11 mouse cellular contexts compared by ENCODE assay signal in genomic region chrX:77533922-77534321, GRCm38 (mm10). TPM values are rescaled to one million over a fixed set of nuclear protein-coding genes. Genes with fewer than 3 reads are reported as not detected.
A peak's percentile ranks its signal among the peaks of the same experiment; 100 is the strongest.
DNase-seq lines count a peak whose midpoint lies in the region; ATAC-seq lines count a peak whose summit lies in the region.
"Had no signal": no experiment of that assay in that cellular context is flagged by ENCODE, and none has a peak within 500 bp of the region (broad histone marks: within the 10 kb centered on the region; RNA-seq: fewer than 3 reads in every experiment).

No protein-coding gene starts in this region.

- H3K27ac ChIP-seq in kidney, embryonic 16.5 days (ENCODE audit: low read length) = no peak overlapping the region
- H3K27ac ChIP-seq: macrophage had no signal

- no peaks in the 10 kb centered on the region for H3K27me3 ChIP-seq in kidney, embryonic 16.5 days (ENCODE audit: insufficient read depth, low read length)

- no peaks in the 10 kb centered on the region for H3K4me1 ChIP-seq in kidney, embryonic 16.5 days (ENCODE audit: insufficient read depth, low read length)

- H3K4me3 ChIP-seq in kidney, embryonic 16.5 days (ENCODE audit: low read length) = no peak overlapping the region

- DNase-seq in kidney, adult 11 months = peak; percentile 31
- DNase-seq in 416B (ENCODE audit: low read depth) = peak; percentile 63
- DNase-seq in brain, adult 2 months (ENCODE audit: low read depth, low spot score) = peak; percentile 44
- DNase-seq in heart, postnatal 25 days (ENCODE audit: low spot score) = peak; percentile 42
- no peak for DNase-seq in cerebellum, postnatal 36 days
- DNase-seq in urinary bladder, postnatal 4 days (ENCODE audit: low spot score in 2 of 2) = no peak
- no peak for DNase-seq in left cerebral cortex, postnatal 14 days (ENCODE audit: low spot score in 2 of 2)
- DNase-seq: right cerebral cortex, postnatal 14 days had no signal

- H3K36me3 ChIP-seq in kidney, embryonic 16.5 days (ENCODE audit: insufficient read depth, low read length) = no peaks in the 10 kb centered on the region

- H3K4me2 ChIP-seq in kidney, embryonic 16.5 days (replicated peaks; ENCODE audit: low read depth, low read length) = no peak overlapping the region

- intact Hi-C loops in heart, postnatal 25 days (cut with DNase I) = no loop called here
- intact Hi-C loops in left cerebral cortex, postnatal 14 days (cut with DNase I) = no loop called here

- no peaks in the 10 kb centered on the region for H3K9me3 ChIP-seq in kidney, embryonic 16.5 days (ENCODE audit: low read length)

- H3K9ac ChIP-seq in kidney, embryonic 16.5 days (replicated peaks; ENCODE audit: low read length) = no peak overlapping the region

- ATAC-seq in kidney, embryonic 16.5 days (ENCODE audit: low FRiP score, low TSS enrichment) = no peak
- ATAC-seq: intestine, postnatal 0 days had no signal

- WGBS in kidney, embryonic 16.5 days = 55% methylated on average over 2 of the region's 2 CpGs

RNA-seq across cellular contexts. Expression of gene Tbl1x, which starts 23.1 kb away (rescaled TPM):
- 79.6 and 80.0 TPM in 2 replicates for polyA plus RNA-seq in kidney, embryonic 16.5 days (2015; fragmentation: Nextera tagmentation; extraction: Ambion mirVana)
- total RNA-seq in heart, postnatal 25 days (2021) = 10 to 100 TPM; 30.7 to 34.4 TPM
- 10 to 100 TPM; 50.2 to 51.0 TPM for total RNA-seq in left cerebral cortex, postnatal 14 days (2021)

Comparison
In these comparisons a context has a peak if more than half of its experiments do, and no peak if none do; other contexts are left out.
1. DNase-seq: peak in kidney, adult 11 months (single experiment), 416B (single experiment), brain, adult 2 months (single experiment) and heart, postnatal 25 days (single experiment); none in cerebellum, postnatal 36 days (0 of 2), urinary bladder, postnatal 4 days (0 of 2) and left cerebral cortex, postnatal 14 days (0 of 2).